Mouse (Mus musculus): Measurements from ENCODE around the gene Ms4a12.

DNA sequence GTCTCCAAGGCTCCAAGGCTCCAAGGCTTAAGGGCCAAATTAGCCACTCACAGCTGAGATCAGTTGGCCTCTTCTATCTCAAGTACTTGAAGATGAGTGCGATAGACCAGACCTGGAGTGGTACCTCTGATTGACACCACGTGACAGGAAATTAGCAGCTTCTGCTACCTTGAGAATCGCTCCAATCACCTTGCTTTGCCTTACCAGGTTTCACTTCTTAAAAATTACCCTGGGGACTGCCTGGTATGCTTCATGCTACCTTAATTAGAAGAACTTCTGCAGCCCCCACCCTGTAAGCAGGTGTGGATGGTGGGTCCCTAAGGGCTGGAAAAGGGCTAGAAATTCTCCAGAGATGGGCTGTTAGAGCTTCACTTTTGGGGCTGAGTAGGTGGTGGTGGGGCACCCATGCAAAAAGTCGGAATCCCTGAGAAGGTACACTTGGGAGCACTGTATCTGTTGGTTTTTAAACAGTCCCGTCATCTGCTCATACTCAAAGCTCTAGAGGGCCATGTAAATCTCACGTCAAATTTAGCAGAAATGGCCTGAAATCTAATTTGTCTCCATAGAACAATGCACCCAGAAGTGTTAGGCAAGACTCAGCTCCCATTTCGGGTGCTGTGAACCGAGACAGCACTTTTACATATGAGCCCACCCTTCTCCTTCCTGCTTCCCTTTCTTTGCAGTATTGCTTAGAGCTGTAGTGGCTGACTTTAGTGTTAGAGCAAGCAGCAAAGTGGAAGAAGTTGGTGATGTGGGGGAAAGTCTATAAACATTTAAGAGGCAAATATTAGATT is 34.0 kb upstream of the Ms4a12 start, which contains the start of gene Ms4a1:
- TF ChIP-seq CTCF (IDR thresholded peaks at IDR 0.05; ENCODE audit: low read depth), result no peak
- TF ChIP-seq EP300 (IDR thresholded peaks at IDR 0.05; ENCODE audit: low read depth), result no peak

Data from liver, postnatal 0 days (tissue).